Mouse (Mus musculus) megakaryocyte, adult 5-6 weeks (primary cell): ENCODE measurements around the gene Nav2. TPM values are rescaled to one million over a fixed set of nuclear protein-coding genes. Genes with fewer than 3 reads are reported as not detected.
A peak's percentile ranks its signal among the peaks of the same experiment; 100 is the strongest.

ENCODE experiments used
- ATAC-seq: 2 replicates; pipeline ENCODE4 v1.8.0; 2016; ENCODE audit warnings: mild to moderate bottlenecking, inconsistent platforms; ENCODE audit not compliant: poor library complexity, severe bottlenecking
- total RNA-seq, 2 experiments: library from RNA; stranded (forward) in 1 of 2; stranded (reverse) in 1 of 2; fragments of 153-499, 151-499 nt in 1 of 2; fragments of 221-1000, 200-1000 nt in 1 of 2; gene quantifications; 2 replicates each; pipeline versions ENCODE4 v1.2.3 to v1.2.4; 2015 to 2017

The Nav2 gene
- total RNA-seq, 2 experiments from 2014 or later = 4.6 to 10.5 TPM

GRCm38 (mm10) chr7:49567346-49568034 lies 659.0 kb downstream of the Nav2 start:
- ATAC-seq = no peak

- no peak for ATAC-seq
Measured at GRCm38 (mm10) chr7:49569646-49570045, 661.1 kb downstream of the Nav2 start.

- ATAC-seq = no peak
Measured at GRCm38 (mm10) chr7:49571606-49572005, 663.1 kb downstream of the Nav2 start.

- no peak for ATAC-seq
Measured at GRCm38 (mm10) chr7:49575226-49575625, 666.7 kb downstream of the Nav2 start.

- no peak for ATAC-seq
Measured at GRCm38 (mm10) chr7:49577096-49577495, 668.6 kb downstream of the Nav2 start.

GRCm38 (mm10) chr7:49581951-49582350 lies 673.4 kb downstream of the Nav2 start:
- no peak for ATAC-seq

DNA sequence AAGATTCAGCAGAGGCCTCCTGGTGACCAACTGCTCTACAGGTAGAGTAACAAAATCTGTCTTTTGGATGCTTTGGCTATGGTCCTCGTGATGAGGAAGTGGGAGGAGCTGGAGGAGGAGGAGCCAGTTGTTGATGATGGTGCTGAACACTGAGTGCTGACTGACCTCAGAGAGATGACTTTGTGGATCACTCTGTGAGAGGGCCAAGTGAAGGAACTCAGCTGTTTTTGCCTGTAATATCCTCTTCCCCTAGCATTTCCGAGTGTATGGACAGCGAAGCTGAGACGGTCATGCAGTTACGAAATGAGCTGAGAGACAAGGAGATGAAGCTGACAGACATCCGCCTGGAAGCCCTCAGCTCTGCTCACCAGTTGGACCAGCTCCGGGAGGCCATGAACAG lies 674.0 kb downstream of the Nav2 start:
- peak; percentile 89 for ATAC-seq

DNA sequence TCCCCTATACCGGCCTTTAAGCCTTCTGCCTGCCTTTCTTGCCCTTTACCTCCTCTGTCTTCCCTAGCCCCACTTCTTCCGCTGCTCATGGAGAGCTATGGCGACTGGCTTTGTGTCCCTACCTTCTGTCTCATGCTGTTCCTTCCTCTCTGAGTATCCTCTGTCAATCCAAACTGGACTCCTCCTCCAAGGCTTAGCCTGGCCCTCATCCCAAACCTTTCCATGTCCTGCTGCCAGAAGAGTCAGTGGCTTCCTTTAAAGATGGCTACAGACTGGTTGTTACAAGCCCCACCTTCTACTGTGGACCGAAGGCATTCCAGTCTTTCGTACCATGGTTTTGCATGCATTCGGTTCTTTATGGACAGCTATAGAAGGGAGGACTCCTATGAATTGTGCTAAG lies 674.7 kb downstream of the Nav2 start:
- no peak for ATAC-seq

GRCm38 (mm10) chr7:49586530-49587120 lies 678.1 kb downstream of the Nav2 start:
- ATAC-seq = no peak

DNA sequence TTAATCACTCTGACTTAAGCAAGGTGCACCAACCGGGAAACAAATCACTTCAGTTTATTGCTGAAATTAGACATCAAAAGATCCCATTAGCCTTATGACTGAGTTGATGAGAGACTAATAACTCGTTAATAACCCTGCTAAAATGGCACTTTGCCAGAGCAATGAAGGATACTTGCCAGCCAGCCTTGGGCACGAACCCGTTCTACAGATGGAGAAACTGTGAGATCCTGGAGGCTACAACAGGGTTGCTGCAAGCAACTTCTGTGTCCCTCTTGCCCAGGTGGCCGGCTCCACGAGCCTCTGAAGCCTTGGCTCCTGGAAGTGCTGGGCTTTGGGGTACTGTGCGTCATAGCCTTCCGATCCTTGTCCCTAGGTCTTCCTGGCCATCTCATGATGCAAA lies 681.1 kb downstream of the Nav2 start:
- ATAC-seq = no peak

GRCm38 (mm10) chr7:49597776-49598175 lies 689.3 kb downstream of the Nav2 start:
- ATAC-seq = no peak

GRCm38 (mm10) chr7:49598225-49598624 lies 689.7 kb downstream of the Nav2 start:
- ATAC-seq = no peak

DNA sequence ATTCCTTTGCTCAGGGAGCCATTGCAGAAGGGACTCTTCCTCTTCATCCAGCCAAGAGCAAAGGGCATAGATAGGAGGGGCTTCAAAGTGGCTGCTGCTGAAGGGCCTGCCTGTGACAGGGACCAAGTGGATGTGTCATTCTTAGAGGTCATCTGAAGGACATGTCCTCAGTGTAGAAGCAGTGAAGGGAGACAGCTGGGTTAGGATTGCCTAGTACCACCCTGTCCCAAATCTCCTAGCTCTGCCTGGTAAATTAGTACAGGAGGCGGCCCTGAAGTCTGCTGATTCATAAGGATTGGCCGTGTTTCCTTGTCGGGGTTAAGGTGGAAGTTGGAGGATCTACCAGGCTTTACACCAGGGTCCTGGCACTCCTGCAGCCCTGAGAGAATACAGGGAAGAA lies 691.4 kb downstream of the Nav2 start:
- ATAC-seq = no peak

DNA sequence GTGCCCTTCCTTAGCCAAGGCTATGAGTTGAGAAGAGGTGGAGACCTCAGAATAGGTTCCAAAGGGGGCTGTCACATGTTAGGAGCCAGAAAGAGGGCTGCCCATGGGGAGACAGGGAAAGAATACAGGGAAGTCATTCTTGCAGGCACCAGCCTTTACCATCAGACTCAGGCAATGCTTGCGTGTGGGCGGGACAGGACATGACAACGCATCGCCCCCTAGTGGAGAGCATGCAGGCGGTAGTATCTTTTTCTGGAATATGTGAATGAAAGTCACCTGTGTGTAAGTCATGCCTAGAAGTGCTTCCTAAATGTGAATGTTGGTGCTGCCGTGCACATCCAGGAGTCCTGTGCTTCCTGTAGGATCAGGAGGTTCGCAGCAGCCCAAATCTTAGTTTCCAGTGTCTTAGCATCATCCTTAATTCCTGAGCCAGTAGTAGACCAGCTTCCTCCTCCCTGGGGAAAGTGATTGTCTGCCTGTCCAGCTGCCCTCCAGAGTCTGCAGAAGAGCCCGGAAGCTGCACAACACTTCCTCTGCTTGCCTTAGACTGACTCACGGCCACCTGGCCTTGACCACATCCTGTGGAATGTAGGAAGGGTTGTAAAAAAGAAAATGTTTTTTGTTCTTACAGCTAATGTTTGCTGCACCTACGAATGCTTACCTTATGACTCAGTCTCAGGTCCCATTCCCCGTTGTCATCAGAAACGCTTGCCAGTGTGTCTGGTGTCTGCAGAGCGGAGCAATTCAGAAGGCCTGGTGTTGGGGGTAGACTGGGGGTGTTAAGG lies 692.9 kb downstream of the Nav2 start:
- peak; percentile 85 for ATAC-seq

GRCm38 (mm10) chr7:49604244-49604643 lies 695.7 kb downstream of the Nav2 start:
- no peak for ATAC-seq

DNA sequence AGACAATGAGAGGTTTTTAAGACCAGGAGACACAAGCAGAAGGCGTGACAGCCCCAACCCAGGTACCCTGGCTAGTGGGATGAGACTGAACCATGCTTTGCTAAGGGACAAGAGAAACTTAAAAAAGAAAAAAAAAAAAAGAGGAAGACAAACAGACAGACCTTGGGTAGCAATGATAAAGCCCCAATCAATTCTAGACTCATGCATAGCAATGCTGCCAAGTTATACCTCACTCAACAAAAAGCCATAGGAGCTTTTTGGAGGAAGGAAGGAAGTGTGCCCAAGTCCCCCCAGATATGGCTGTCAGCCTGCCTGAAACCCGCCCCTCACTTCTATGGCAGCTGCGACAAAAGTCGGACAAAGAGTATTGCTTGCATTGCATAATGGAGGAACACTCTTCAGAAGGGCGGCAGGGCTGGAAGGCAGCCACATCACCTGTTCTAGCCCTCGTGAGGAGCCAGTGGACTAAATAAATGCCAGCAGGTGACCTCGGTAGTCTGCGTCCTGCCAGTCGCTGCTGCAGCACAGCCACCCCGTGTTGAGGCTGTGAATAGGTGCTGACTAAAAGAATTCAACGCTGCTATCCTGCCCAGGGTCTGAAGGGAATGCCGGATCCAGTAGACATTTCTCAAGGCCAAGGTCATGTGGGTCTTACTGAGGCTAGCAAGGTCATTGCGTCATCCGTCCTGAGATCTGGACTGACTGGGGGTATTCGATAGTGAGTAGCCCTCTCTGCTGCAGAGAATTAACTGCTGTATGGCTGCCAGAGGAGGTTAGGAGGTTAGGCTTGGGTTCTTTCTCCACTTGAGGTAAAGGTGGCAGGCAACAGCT lies 696.7 kb downstream of the Nav2 start:
- ATAC-seq = no peak

DNA sequence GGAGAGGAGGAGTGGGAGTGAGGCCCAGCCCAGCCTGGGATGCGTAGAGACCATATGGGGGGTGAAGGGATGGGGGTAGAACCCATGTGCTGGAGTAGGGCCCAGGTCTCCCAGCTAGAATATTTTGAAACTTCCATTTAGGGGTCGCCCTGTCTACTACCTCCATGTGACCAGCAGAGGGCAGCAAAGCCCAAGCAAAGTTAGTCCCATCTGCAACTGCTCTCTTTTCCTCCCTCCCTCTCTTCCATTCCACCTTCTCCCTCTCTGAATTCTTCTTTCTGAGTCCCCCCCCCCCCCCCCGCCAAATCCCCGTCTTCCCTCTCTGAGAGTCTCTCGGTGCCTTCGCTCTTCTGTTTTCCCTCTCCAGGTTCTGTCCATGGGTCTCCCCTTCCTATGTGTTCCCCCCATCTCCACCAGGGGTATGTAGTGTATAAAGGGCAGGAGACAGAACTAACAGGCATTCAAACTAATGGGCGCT lies 707.8 kb downstream of the Nav2 start:
- peak; percentile 73 for ATAC-seq

GRCm38 (mm10) chr7:49617087-49617486 lies 708.6 kb downstream of the Nav2 start:
- no peak for ATAC-seq

GRCm38 (mm10) chr7:49620160-49620559 lies 711.6 kb downstream of the Nav2 start:
- ATAC-seq = no peak

DNA sequence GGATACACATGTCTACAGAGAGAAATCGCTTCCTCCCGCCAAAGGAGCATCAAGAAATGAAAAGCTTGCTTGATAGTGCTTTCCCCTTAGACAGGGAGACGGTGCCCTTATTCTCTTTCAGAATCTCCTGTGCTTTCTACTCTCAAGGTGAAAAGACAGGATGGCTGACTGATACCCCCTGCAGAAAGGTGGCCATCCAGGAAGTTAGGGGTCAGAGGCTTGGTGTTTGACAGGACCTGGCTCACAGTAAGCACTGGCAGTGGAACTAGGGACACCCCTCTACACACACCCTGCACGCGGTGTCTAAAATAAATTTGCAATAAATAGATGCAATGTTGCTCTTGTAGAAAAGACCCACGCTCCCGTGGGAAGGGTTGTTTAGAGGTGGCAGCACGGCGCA lies 723.4 kb downstream of the Nav2 start:
- no peak for ATAC-seq

GRCm38 (mm10) chr7:49632391-49632790 lies 723.9 kb downstream of the Nav2 start:
- no peak for ATAC-seq
